Mouse (Mus musculus): ENCODE results near the gene Gm16181. TPM values are rescaled to one million over a fixed set of nuclear protein-coding genes. Genes with fewer than 3 reads are reported as not detected.
"Not testable (repeated sequence)": the region's sequence is repeated elsewhere in the genome, so short reads cannot be mapped to it uniquely, and the experiment has no call there.

Gm16181 gene
- total RNA-seq, 2 experiments from 2014 or later, result not detected

GRCm38 (mm10) chr17:35225456-35225855, 4.8 kb downstream of the Gm16181 start:
- no peak for ATAC-seq (replicated peaks; ENCODE audit: low FRiP score, poor library complexity, severe bottlenecking)

DNA sequence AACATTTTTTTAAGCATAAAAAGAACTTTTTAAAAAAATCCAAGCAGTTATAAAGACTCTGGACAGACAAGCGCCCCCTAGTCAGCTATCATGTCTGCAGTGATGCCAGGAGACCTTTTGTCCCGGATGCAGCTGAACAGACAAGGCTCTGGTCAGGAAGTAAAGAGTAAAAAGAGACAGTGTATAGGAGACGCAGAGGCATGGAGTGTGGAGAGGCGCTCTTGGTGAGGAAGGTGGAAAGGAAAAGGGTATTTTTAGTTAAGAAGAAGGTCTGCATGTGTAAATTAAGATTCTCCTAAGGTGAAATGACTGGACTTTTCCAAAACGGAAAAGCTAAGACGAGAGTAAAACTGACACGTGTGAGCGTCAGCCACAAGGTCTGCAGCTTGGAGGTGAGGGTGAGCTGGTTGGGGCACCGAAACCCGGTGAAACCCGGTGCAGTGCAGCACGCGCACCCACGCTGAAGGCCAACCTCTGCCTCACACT, 6.0 kb downstream of the Gm16181 start:
- ATAC-seq (replicated peaks; ENCODE audit: low FRiP score, poor library complexity, severe bottlenecking), result no peak

DNA sequence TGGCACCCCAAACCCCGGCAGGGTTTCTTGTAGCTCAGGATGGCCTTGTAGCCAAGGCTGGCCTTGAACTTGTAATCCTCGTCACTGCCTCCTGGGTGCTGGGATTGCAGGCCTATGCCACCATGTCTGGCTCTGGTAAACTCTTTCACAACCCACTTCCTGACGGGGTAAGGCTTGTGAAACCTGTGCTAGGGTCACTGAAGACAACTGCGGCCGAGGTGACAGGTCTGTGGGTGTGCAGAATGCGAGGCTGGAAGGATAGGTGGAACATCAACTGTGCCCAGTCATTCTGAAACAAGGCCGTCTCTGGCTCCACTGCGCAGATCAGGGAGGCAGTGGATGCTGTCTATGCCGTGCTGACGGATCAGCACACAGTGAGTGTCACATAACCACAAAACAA, 10.4 kb downstream of the Gm16181 start:
- no peak for ATAC-seq (replicated peaks; ENCODE audit: low FRiP score, poor library complexity, severe bottlenecking)

DNA sequence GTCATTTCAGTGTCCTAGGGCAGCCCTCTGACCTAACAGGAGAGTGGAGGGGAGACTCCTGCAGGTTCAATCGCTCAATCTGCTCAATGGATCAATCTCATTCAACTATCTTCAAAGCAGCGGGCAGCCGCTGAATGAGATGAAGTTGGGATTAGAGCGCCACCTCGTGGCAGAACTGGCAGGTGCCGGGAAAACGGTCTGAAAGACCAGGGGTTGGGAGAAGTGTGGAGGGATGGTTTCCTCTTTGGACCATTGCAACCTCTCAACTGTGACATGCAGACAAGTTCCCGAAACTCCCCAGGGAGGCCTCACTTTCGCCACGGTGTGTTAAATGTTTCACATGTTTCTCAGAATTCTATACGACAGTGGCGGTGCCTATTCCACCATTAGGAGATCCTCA, 11.4 kb downstream of the Gm16181 start:
- ATAC-seq (replicated peaks; ENCODE audit: low FRiP score, poor library complexity, severe bottlenecking), result peak; percentile 64

- no peak for ATAC-seq (replicated peaks; ENCODE audit: low FRiP score, poor library complexity, severe bottlenecking)
These were observed 12.0 kb downstream of the Gm16181 start for GRCm38 (mm10) chr17:35232659-35233058.

- ATAC-seq (replicated peaks; ENCODE audit: low FRiP score, poor library complexity, severe bottlenecking), result no peak
These were observed 12.7 kb downstream of the Gm16181 start, which contains the start of gene Atp6v1g2 for GRCm38 (mm10) chr17:35233114-35233980. Gene Atp6v1g2, plus strand, starts transcription at chr17:35233660.

GRCm38 (mm10) chr17:35234090-35234489, 13.5 kb downstream of the Gm16181 start:
- not testable (repeated sequence) for ATAC-seq (replicated peaks; ENCODE audit: low FRiP score, poor library complexity, severe bottlenecking)

DNA sequence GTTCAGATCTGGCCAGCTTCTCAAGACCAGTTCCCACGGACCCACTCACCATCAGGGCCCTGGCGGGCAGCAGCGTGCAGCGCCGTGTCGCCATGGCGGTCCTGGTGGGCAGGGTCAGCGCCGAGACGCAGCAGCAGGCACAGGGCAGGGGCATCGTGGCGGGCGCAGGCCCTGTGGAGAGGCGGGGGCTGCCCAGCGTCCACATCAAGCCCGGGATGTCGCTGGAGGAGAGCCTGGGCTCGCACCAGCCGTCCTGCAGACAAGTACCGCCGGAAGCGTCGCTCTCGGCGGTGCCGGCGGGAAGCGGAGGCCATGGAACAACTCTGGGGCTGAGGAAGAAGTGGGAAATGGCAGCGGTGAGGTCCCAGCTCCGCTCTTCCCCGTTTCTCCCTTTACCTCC, 14.3 kb downstream of the Gm16181 start:
- no peak for ATAC-seq (replicated peaks; ENCODE audit: low FRiP score, poor library complexity, severe bottlenecking)

- ATAC-seq (replicated peaks; ENCODE audit: low FRiP score, poor library complexity, severe bottlenecking), result peak; percentile 66
These were observed 15.2 kb downstream of the Gm16181 start, which contains the start of gene Nfkbil1 for GRCm38 (mm10) chr17:35235614-35236389. Gene Nfkbil1, minus strand, starts transcription at chr17:35235792.

DNA sequence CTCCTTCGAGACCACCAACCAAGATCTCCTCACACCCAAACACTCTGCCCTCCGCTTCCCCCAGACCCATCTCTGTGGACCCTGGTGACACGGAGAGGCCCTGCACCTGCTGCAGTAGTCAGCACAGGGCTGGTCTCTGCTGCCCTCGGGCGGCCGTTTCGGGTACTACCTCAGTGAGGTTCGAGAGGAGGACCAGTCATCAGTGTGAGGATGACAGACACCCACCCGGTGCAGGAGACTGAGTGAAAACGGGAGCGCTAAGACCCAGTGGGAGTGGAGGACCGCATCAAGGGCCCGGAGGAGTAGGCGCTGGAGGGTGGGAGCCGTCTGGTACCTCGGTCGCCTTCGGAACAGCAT, 15.7 kb downstream of the Gm16181 start:
- ATAC-seq (replicated peaks; ENCODE audit: low FRiP score, poor library complexity, severe bottlenecking), result peak; percentile 82

DNA sequence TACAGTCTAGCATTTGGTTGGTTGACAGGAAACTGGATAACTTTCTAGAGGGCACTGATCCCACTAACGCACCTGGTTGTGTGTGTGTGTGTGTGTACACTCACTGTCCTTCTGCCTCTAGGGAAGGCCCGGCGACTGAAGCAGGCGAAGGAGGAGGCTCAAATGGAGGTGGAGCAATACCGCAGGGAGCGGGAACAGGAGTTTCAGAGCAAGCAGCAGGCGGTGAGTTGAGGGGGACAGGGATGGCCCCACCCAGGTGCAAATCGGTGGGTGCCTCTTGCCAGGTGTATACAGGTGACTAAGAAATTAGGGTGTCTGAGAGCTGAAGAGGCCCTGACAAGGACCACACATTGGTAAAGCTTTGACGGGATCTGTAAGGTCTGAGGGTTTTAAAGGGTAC, 16.4 kb downstream of the Gm16181 start:
- ATAC-seq (replicated peaks; ENCODE audit: low FRiP score, poor library complexity, severe bottlenecking), result no peak

- ATAC-seq (replicated peaks; ENCODE audit: low FRiP score, poor library complexity, severe bottlenecking), result no peak
These were observed 16.9 kb downstream of the Gm16181 start for GRCm38 (mm10) chr17:35237504-35237903.

- ATAC-seq (replicated peaks; ENCODE audit: low FRiP score, poor library complexity, severe bottlenecking), result no peak
These were observed 19.1 kb downstream of the Gm16181 start for GRCm38 (mm10) chr17:35239700-35240099.

DNA sequence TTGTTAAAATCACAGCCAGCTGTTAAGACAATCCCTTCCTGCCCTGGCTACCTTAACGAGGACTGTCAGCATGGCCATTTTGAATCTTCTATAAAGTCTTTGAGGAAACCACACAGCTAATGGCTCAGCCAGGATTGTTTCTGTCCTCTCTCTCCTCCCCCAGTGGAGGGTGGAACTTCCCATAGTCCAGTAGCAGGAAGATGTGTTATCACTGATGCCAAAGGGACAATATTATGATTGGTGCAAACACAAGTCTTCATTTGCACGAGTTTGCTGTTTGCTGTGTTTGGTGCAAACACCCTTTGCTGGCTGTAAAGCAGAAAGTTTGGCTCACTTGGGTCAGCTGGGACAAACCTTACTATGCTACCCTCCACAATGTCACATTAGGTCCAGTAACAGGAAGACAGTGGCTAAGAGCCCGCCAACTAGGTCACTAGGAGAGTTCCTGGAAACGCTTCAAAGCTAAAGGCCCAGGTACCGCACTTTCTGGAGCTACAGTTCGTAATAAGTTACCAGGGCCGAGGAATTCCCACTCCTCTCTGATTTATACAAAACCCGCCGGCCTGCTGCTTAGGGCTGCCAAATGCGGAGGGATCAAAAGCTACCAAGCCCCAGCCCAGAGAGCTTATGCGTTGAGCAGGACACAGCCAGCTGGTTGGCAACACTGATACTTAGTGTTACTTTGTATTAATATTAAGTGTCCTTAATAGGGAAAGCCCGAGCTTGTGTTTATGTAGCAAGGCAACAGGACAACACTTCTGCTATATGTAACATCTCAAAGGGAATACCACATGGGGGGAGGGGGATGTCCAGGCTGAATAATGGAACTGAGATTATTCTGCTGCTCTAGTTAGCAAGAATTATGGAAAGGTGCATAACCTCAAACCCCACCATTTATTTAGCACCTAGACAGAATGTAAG, 20.0 kb downstream of the Gm16181 start:
- ATAC-seq (replicated peaks; ENCODE audit: low FRiP score, poor library complexity, severe bottlenecking), result no peak

- ATAC-seq (replicated peaks; ENCODE audit: low FRiP score, poor library complexity, severe bottlenecking), result peak; percentile 80
These were observed 20.8 kb downstream of the Gm16181 start, which contains the start of gene Ddx39b for GRCm38 (mm10) chr17:35241305-35242014. Gene Ddx39b, plus strand, starts transcription at chr17:35241746.

DNA sequence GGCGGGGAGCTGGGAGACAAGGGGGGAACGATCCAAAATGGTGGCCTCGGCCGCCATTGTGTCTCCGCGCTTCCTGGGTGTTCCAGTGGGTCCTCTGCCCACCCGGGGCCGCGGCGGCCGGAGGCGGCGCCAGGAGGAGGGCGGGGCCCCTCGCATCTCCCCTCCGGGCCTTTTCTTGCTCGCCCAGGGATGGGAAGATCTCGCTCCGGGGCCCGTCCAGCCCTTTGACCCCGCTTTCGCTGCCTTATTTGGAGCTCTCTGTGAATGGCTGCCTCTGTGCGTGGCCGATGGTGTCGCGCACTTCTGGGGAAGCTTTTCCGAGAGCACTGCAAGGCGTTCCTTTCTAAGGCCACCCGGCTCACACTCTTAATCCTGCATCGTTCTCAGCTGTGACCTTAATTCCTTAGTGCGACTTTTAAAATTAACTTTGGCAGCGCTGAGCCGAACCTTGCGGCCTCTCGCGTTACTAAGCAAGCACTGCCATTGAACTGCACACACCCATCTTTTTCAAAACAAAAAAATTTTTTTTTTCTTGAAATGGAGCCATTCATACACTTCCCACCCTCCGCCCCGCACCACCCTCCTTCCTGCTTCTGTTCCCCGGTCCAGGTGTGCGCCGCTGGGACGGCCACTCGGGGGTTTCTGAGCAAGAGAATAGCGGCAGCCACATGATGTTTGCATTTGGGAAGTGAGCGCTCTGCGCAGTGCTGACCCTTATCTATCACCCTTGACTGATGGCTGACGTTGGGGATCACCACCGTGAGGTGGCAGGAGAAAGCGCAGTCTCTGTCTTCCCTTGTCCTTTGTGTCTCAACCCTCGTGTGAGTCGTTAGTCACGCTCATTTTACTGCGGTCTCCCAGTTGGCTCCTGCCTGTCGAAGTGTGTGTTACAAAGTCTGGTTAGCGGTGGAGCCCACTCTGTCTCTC, 21.6 kb downstream of the Gm16181 start:
- ATAC-seq (replicated peaks; ENCODE audit: low FRiP score, poor library complexity, severe bottlenecking), result peak; percentile 70

DNA sequence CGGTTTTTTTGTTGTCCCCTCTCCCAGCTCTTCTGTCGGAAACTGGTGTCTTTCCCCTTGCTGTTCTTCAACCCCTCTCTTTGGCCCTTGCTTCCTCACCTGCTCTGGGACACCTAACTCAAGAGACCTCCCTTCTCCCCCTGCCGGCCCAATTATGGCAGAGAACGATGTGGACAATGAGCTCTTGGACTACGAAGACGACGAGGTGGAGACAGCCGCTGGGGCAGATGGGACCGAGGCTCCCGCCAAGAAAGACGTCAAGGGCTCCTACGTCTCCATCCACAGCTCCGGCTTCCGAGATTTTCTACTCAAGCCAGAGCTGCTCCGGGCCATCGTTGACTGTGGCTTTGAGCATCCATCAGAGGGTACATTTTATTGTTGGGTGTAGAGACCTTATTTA, 22.5 kb downstream of the Gm16181 start:
- ATAC-seq (replicated peaks; ENCODE audit: low FRiP score, poor library complexity, severe bottlenecking), result peak; percentile 31; the same call in 1 of the 2 replicates

DNA sequence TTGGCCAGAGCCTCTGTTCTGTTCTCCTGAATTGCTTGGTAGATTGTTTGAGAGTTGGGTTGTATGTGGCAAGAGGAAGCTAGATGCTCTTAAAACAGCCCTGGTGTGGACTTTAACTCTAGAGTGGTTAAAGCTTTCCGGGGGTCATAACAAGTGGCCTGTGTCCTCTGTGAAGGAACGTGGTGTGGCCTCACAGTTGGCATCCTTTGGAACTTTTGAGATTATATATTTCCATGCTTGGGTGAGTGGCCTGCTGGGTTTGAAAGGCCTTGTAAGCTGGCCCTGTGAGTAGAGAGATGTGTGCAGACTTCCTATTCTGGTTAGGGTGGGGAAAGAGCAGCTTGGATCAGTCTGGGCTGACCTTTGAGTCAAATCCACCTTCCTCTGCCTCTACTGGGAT, 24.4 kb downstream of the Gm16181 start:
- no peak for ATAC-seq (replicated peaks; ENCODE audit: low FRiP score, poor library complexity, severe bottlenecking)

All from erythroblast, adult 5-6 weeks (primary cell).